Mouse (Mus musculus) frontal cortex, adult 2 months (tissue): ENCODE results near the gene Shc2. TPM values are rescaled to one million over a fixed set of nuclear protein-coding genes. Genes with fewer than 3 reads are reported as not detected.

Source experiments
- DNase-seq, 2 experiments: peaks; one replicate each; pipeline ENCODE4 v3.0.0; 2022; ENCODE audit warnings: low spot score in 1 of 2; ENCODE audit errors: extremely low spot score in 1 of 2
- polyA plus RNA-seq: library from polyadenylated mRNA; depleted of rRNA; stranded (reverse); fragments of >200 nt; gene quantifications from 2 replicates; pipeline ENCODE4 v1.2.3, GENCODE M21; 2012

Gene Shc2
- polyA plus RNA-seq, 1 experiment, result 63.1 TPM

DNA sequence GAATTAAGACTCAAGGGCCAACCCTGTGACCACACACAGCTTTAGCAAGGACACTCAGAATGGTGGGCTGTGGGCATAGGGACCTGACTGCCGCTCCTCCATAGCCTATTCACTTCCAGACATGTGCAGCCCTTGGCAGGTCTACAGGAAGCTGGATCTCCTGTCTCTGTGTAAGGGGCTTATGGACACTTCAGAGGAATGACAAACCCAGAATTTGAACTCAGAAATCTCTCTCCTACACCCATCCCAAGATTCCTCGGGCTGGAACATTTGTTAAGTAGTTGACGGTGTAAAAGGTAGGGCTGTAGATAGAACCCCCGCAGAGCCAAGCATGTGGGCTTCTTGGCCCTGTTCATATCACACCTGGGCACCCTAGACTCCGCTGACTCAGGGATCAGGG, 21.3 kb downstream of the Shc2 start:
- DNase-seq, result no peak

GRCm38 (mm10) chr10:79615860-79616259, 21.9 kb downstream of the Shc2 start:
- DNase-seq, result no peak

- no peak for DNase-seq
Observed at GRCm38 (mm10) chr10:79614305-79614643, 23.4 kb downstream of the Shc2 start.

DNA sequence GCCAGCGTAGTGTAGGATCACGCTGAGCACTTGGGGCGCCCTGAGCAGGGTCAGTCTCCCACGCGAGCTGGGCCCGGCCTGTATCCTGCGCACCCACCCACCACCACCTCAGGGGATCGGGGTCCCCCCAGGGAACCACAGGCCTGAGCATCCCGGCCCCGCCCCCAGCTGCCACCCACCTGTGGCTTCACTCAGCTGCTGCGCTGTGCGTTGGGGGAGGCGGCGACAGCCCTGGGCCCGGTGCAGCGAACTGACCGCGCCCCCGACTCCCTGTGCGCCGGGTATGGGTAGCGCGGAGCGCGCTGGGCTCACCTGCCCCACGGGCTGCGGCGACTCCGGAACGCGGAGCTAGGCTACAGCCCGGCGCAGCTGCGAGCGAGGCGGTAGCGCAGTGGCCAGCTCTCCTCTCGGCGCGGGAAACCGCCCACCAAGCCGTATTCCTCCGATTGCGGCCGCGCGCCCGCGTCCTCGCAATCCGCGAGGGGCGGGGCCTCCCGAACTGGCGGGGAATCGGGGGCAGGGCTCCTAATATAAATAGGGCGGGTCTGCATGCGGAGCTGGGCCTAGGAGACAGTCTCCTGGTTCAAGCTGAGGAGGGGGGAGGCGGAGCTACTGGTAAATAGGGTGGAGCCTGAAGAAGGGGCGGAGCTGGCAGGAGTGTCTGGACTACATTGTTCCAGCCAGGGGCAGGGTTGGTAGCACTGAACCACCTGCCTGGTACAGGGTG, 24.0 kb downstream of the Shc2 start, which contains the start of gene C2cd4c:
TSS of gene C2cd4c (minus strand) at position 448 of the 727 bp plus-strand sequence.
- peak in 1 of 2 experiments; percentile 69 for DNase-seq

GRCm38 (mm10) chr10:79612192-79613135, 25.3 kb downstream of the Shc2 start:
- DNase-seq, result no peak

DNA sequence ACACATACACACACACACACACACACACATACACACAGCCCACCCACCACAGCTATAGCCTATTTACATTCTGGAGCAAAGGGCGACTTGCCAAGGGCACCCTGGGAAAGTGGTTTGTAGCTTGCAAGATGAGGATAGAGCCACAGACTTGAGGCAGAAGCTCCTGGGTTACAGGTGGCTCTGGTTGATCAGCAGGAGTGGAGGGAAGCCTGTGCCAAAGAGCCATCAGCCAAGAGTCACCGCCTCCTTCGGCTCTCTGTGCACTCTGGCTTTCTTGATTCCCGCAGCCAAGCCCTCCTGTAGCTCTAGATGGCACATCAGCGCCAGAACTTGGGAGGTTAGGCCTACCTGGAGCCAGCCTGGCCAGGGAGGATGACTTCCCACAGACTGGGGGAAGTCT, 26.4 kb downstream of the Shc2 start:
- DNase-seq, result no peak

GRCm38 (mm10) chr10:79609276-79609675, 28.4 kb downstream of the Shc2 start:
- DNase-seq, result no peak

DNA sequence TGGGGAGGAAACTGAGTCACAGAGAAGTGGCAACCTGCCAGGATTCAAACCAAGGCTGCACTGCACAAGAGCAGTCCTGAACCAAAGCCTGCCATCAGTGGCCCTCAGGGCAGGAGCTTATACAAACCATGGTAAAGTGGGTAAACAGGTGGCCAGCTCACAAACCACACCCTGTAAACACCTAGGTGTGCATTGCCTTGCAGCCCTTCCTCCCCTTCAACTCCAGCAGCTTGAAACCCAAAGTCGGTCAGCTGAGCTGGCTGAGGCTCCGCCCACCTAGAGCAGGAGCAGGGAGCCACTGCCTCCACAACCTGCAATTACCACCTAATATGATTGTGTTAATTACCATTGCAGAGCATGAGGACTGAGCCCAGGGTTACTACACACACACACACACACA, 29.8 kb downstream of the Shc2 start:
- DNase-seq, result no peak

- no peak for DNase-seq
Observed at GRCm38 (mm10) chr10:79606537-79606936, 31.2 kb downstream of the Shc2 start.

- DNase-seq, result peak in 1 of 2 experiments; percentile 62
Observed at GRCm38 (mm10) chr10:79597936-79598230, 39.8 kb downstream of the Shc2 start.

- DNase-seq, result peak; percentile 72 to 88
Observed at GRCm38 (mm10) chr10:79597051-79597935, 40.4 kb downstream of the Shc2 start.

- no peak for DNase-seq
Observed at GRCm38 (mm10) chr10:79595590-79595929, 42.2 kb downstream of the Shc2 start.

GRCm38 (mm10) chr10:79594872-79595589, 42.7 kb downstream of the Shc2 start:
- DNase-seq, result peak; percentile 45 to 85

GRCm38 (mm10) chr10:79594111-79594510, 43.6 kb downstream of the Shc2 start:
- no peak for DNase-seq

- no peak for DNase-seq
Observed at GRCm38 (mm10) chr10:79590702-79591101, 47.0 kb downstream of the Shc2 start.

DNA sequence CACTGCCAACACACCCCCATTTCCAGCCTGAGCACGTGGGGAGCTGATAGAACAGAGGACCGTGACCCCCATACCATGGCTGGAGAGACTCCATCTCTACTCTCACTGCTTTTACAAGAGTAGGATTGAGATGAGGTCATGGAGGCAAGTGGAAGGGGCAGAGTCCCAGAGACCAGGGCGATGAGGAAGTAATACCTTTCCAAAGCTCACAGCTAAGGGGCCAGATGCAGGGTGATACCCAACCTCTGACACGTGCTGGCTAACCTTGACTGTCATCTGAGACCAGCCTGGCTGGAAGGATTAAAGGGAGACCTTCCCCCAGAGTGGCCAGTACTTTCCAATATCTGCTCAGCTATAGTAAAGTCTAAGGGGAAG, 50.0 kb downstream of the Shc2 start:
- no peak for DNase-seq

GRCm38 (mm10) chr10:79587061-79587751, 50.5 kb downstream of the Shc2 start, which contains the start of gene Theg:
Gene Theg, minus strand, starts transcription at chr10:79587331.
- no peak for DNase-seq

GRCm38 (mm10) chr10:79586243-79586642, 51.5 kb downstream of the Shc2 start:
- no peak for DNase-seq

DNA sequence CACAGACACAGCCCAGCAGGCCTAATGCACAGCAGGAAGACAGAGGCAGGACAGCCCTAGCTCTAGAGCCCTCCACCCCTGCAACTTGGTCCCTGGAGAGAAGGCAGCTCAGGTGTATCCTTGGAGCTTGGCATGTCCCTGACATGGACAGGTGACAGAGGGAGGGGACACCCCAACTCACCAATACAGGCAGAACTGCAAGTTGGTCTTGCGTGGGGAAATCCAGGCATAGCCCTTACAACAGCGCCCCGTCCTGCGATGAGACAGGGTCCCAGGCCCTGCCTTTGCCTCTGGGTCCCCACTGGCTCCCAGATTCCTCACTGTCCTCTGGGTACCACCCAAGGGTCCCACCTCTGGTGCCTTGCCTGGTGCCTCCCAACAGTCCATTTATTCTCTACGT, 52.0 kb downstream of the Shc2 start:
- DNase-seq, result no peak

- no peak for DNase-seq
Observed at GRCm38 (mm10) chr10:79585136-79585535, 52.6 kb downstream of the Shc2 start.
